Mouse (Mus musculus) liver, postnatal 0 days (tissue): ENCODE measurements around the gene Ccdc59.

Source experiments
- CTCF ChIP-seq: sonication (generic); IDR thresholded peaks from 2 replicates; pipeline ENCODE4 v1.5.1; 2016; ENCODE audit warnings: antibody characterized with exemption, low read depth
- EP300 ChIP-seq: IDR thresholded peaks from 2 replicates; pipeline ENCODE4 v1.6.1; 2016; ENCODE audit warnings: antibody characterized with exemption, low read depth, mild to moderate bottlenecking

- TF ChIP-seq CTCF (peak; percentile 46), EP300 (no peak)
These were observed 26.4 kb downstream of the Ccdc59 start for GRCm38 (mm10) chr10:105867312-105867711.
